Mouse (Mus musculus): Measurements from ENCODE around the gene Espn. TPM values are rescaled to one million over a fixed set of nuclear protein-coding genes. Genes with fewer than 3 reads are reported as not detected.

Espn gene
- total RNA-seq (2014; rRNA removed) (0.47 and 1.4 TPM in 2 replicates), polyA plus RNA-seq (2015; fragmentation: Nextera tagmentation; extraction: Ambion mirVana) (0.71 and 0.79 TPM in 2 replicates)

DNA sequence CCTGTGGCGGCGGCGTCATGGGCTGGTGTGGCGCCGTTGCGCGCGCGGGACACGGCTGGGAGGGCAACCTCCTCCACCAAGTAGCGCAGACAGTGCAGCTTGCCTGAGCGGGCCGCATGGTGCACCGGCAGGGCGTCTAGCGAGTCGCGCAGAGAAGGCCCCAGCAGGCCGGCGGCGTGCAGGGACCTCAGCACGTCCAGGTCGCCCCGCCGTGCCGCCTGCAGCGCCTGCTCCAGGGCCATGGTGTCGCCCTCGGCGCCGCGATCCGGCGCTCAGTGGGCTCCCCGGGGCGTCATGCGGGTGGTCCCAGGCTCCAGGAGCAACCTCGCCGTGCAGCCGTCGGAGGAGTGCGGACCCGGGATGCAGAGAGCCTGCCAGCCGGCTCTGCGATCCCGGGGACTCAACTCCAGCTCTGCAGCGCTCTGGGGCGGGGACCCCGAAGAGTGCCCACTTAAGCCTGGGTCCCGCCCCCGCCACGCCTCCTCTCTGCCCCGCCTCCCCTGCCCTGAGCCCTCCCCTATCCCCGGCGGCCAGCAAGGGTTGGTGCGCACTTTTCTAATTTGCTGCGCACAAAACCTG is at the start of gene Espn:
TSS of gene Espn (minus strand) at position 406 of the 579 bp plus-strand sequence.
- ATAC-seq: peak; percentile 67
- Histone ChIP-seq H3K4me3 (ENCODE audit: low read length) (peak within 1 kb of the TSS; percentile 27), H3K9me3 (ENCODE audit: low read length) (no peaks in the 10 kb centered on the region), H3K27ac (no peak within 1 kb of the TSS), H3K9ac (replicated peaks; ENCODE audit: low read length) (no peak within 1 kb of the TSS), H3K36me3 (ENCODE audit: insufficient read depth, low read length) (no peaks in the 10 kb centered on the region), H3K4me1 (ENCODE audit: insufficient read depth, low read length) (no peaks in the 10 kb centered on the region), H3K27me3 (ENCODE audit: insufficient read depth, low read length) (peaks cover 41% of the 10 kb centered on the region), H3K4me2 (ENCODE audit: low read depth, low read length) (peak within 1 kb of the TSS; percentile 51)
- 2% methylated on average over 57 of the region's 57 CpGs for WGBS
- no peak for TF ChIP-seq CTCF (IDR thresholded peaks at IDR 0.05; ENCODE audit: low read depth)
- peak; percentile 51 for DNase-seq (ENCODE audit: low spot score)

GRCm38 (mm10) chr4:152201492-152201891 is 49.3 kb upstream of the Espn start:
- H3K36me3 ChIP-seq (ENCODE audit: insufficient read depth, low read length): no peaks in the 10 kb centered on the region
- WGBS: 58% methylated on average over 6 of the region's 6 CpGs
- H3K4me2 ChIP-seq (ENCODE audit: low read depth, low read length): no peak overlapping the region
- H3K9me3 ChIP-seq (ENCODE audit: low read length): no peaks in the 10 kb centered on the region
- TF ChIP-seq CTCF (IDR thresholded peaks at IDR 0.05; ENCODE audit: low read depth): no peak
- DNase-seq (ENCODE audit: low spot score) (no peak), ATAC-seq (no peak)
- H3K4me3 ChIP-seq (ENCODE audit: low read length): no peak overlapping the region
- peaks cover 8% of the 10 kb centered on the region; the same call in 1 of the 2 replicates for H3K4me1 ChIP-seq (ENCODE audit: insufficient read depth, low read length)
- no peak overlapping the region for H3K9ac ChIP-seq (replicated peaks; ENCODE audit: low read length)
- no peak overlapping the region for H3K27ac ChIP-seq
- no peaks in the 10 kb centered on the region for H3K27me3 ChIP-seq (ENCODE audit: insufficient read depth, low read length)

- no peaks in the 10 kb centered on the region for H3K36me3 ChIP-seq (ENCODE audit: insufficient read depth, low read length)
- ATAC-seq: no peak
- no peak overlapping the region for H3K4me2 ChIP-seq (ENCODE audit: low read depth, low read length)
- DNase-seq (ENCODE audit: low spot score): no peak
- H3K27me3 ChIP-seq (ENCODE audit: insufficient read depth, low read length): no peaks in the 10 kb centered on the region
- TF ChIP-seq CTCF (IDR thresholded peaks at IDR 0.05; ENCODE audit: low read depth): no peak
- no peaks in the 10 kb centered on the region for H3K9me3 ChIP-seq (ENCODE audit: low read length)
- peaks cover 8% of the 10 kb centered on the region; the same call in 1 of the 2 replicates for H3K4me1 ChIP-seq (ENCODE audit: insufficient read depth, low read length)
- H3K9ac ChIP-seq (replicated peaks; ENCODE audit: low read length): no peak overlapping the region
- 95% methylated on average over 1 of the region's 1 CpGs for WGBS
- no peak overlapping the region for H3K4me3 ChIP-seq (ENCODE audit: low read length)
- H3K27ac ChIP-seq: no peak overlapping the region
These were observed 47.4 kb upstream of the Espn start for GRCm38 (mm10) chr4:152199617-152200016.

DNA sequence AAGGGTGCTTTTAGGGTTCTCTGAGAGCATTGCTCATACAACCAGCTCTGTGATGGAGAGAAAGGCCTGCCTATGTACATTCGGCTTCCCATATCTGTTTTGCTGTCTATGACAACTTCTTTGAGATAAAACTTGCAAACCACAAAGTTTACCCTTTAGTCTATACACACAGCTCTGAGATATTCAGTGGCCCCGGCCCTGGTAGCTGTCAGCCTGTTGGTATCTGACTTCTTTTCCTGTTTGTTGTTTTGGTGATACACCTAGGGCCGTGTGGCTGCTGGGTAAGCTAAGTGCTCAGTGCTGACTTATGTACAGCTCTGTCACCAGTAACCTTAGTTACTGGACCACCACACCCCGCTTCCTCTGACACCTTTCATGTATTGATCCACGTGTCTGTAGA is 45.4 kb upstream of the Espn start:
- Histone ChIP-seq H3K4me3 (ENCODE audit: low read length) (no peak overlapping the region), H3K4me2 (ENCODE audit: low read depth, low read length) (no peak overlapping the region), H3K27ac (no peak overlapping the region), H3K9ac (replicated peaks; ENCODE audit: low read length) (no peak overlapping the region), H3K36me3 (ENCODE audit: insufficient read depth, low read length) (no peaks in the 10 kb centered on the region), H3K9me3 (ENCODE audit: low read length) (no peaks in the 10 kb centered on the region), H3K4me1 (ENCODE audit: insufficient read depth, low read length) (peaks cover 8% of the 10 kb centered on the region; the same call in 1 of the 2 replicates), H3K27me3 (ENCODE audit: insufficient read depth, low read length) (no peaks in the 10 kb centered on the region)
- TF ChIP-seq CTCF (IDR thresholded peaks at IDR 0.05; ENCODE audit: low read depth): no peak
- no peak for DNase-seq (ENCODE audit: low spot score)
- WGBS: 84% methylated on average over 5 of the region's 5 CpGs
- ATAC-seq: no peak

DNA sequence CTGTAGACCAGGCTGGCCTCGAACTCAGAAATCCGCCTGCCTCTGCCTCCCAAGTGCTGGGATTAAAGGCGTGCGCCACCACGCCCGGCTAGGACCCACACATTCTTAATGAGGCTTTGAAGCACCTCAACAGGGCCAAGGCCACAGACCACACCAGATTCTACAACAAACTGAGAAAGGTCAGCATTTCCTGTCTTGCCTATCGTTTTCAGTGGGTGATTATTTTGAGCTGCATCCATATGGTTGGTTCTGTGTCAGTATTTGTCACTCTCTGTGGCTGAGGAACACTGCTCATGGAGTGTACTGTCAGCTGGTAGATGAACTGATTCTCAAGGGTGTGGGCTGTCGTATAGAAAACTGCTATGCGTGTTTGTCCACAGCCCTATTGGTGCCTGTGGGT is 44.1 kb upstream of the Espn start:
- WGBS: 90% methylated on average over 8 of the region's 9 CpGs
- DNase-seq (ENCODE audit: low spot score): no peak
- no peaks in the 10 kb centered on the region for H3K36me3 ChIP-seq (ENCODE audit: insufficient read depth, low read length)
- H3K9ac ChIP-seq (replicated peaks; ENCODE audit: low read length): no peak overlapping the region
- no peaks in the 10 kb centered on the region for H3K9me3 ChIP-seq (ENCODE audit: low read length)
- H3K27me3 ChIP-seq (ENCODE audit: insufficient read depth, low read length): no peaks in the 10 kb centered on the region
- H3K4me2 ChIP-seq (ENCODE audit: low read depth, low read length): no peak overlapping the region
- ATAC-seq: no peak
- no peaks in the 10 kb centered on the region for H3K4me1 ChIP-seq (ENCODE audit: insufficient read depth, low read length)
- H3K4me3 ChIP-seq (ENCODE audit: low read length): no peak overlapping the region
- TF ChIP-seq CTCF (IDR thresholded peaks at IDR 0.05; ENCODE audit: low read depth): no peak
- no peak overlapping the region for H3K27ac ChIP-seq

DNA sequence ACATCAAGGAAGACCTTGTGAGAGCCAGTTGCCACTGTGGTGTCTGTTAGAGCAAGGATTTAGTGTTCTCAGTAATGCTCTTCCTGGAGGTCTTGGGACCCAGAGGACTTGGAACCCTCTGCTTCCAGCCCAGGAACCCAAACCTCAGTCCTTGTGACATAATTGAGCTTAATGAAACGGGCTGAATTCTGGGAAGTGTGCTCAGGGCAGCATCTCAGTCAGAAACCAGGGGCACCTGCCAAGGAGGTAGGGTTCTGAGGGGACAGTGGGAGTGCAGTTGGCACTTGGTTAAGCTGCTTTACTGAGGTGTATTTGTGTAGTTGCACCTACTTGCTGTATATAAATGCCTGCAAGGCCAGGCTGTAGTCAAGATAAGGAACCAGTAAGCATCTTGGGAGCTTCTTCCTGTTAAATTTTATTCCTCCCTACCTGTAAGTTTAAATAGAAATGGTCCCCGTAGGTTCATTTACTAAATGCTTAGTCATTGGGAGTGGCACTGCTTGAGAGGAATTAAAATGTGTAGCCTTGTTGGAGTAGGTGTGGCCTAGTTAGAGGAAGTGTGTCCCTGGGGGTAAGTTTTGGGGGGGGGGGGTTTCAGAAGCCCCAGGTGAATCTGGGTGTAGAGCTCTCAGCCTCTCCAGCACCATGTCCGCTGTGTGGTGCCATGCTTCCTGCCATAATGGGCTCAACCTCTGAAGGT is 42.5 kb upstream of the Espn start:
- Histone ChIP-seq H3K27ac (no peak overlapping the region), H3K27me3 (ENCODE audit: insufficient read depth, low read length) (no peaks in the 10 kb centered on the region), H3K4me1 (ENCODE audit: insufficient read depth, low read length) (no peaks in the 10 kb centered on the region), H3K9ac (replicated peaks; ENCODE audit: low read length) (no peak overlapping the region), H3K4me2 (ENCODE audit: low read depth, low read length) (no peak overlapping the region), H3K4me3 (ENCODE audit: low read length) (no peak overlapping the region), H3K9me3 (ENCODE audit: low read length) (no peaks in the 10 kb centered on the region), H3K36me3 (ENCODE audit: insufficient read depth, low read length) (no peaks in the 10 kb centered on the region)
- WGBS: 88% methylated on average over 3 of the region's 3 CpGs
- DNase-seq (ENCODE audit: low spot score) (no peak), ATAC-seq (no peak)
- TF ChIP-seq CTCF (IDR thresholded peaks at IDR 0.05; ENCODE audit: low read depth): no peak

DNA sequence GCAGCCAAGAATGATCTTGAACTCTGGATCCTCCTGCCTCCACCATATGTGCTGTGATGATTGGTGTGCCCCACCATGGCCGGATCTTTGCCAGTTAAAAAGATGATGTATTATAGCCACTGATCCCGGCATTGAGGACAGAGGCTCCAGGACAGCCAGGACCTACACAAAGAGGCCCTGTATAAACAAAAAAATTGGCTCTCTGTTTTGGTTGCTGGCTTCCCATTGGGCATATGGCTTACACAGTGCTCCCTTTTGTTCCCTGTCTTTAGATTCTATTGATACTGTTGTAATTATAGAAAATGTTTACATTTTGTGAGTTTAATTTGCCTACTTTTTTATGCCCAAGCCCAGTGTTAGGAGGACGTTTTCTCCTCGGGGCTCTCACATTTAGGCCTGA is 40.4 kb upstream of the Espn start:
- Histone ChIP-seq H3K27me3 (ENCODE audit: insufficient read depth, low read length) (no peaks in the 10 kb centered on the region), H3K4me1 (ENCODE audit: insufficient read depth, low read length) (no peaks in the 10 kb centered on the region), H3K4me2 (ENCODE audit: low read depth, low read length) (no peak overlapping the region), H3K9ac (replicated peaks; ENCODE audit: low read length) (no peak overlapping the region), H3K27ac (peak overlapping the region; percentile 16; the same call in 1 of the 2 replicates), H3K9me3 (ENCODE audit: low read length) (no peaks in the 10 kb centered on the region), H3K4me3 (ENCODE audit: low read length) (no peak overlapping the region), H3K36me3 (ENCODE audit: insufficient read depth, low read length) (no peaks in the 10 kb centered on the region)
- ATAC-seq (no peak), DNase-seq (ENCODE audit: low spot score) (peak; percentile 31)
- WGBS: 30% methylated on average over 4 of the region's 4 CpGs
- TF ChIP-seq CTCF (IDR thresholded peaks at IDR 0.05; ENCODE audit: low read depth): no peak

Measured in hindbrain, postnatal 0 days (tissue).